Mouse (Mus musculus): ENCODE measurements at regions not wholly inside any gene's neighbourhood (a gene's known extent, or its start where the extent isn't known, plus 50 kb on each side); places are given as distances from the start of the nearest gene placed in this dataset.

GRCm38 (mm10) chr15:97461060-97461459, 214.0 kb upstream of the Amigo2 start:
- peak in 1 of 2 experiments; percentile 2 for DNase-seq (ENCODE audit: low spot score in 2 of 2)

- peak in 1 of 2 experiments; percentile 2 for DNase-seq (ENCODE audit: low spot score in 2 of 2)
Observed at GRCm38 (mm10) chr15:97460360-97460719, 213.3 kb upstream of the Amigo2 start.

- peak in 1 of 2 experiments; percentile 8 for DNase-seq (ENCODE audit: low spot score in 2 of 2)
Observed at GRCm38 (mm10) chr15:97459606-97460359, 212.7 kb upstream of the Amigo2 start.

- peak in 1 of 2 experiments; percentile 84 for DNase-seq (ENCODE audit: low spot score in 2 of 2)
Observed at GRCm38 (mm10) chr15:97458748-97459221, 211.7 kb upstream of the Amigo2 start.

- DNase-seq (ENCODE audit: low spot score in 2 of 2) = peak in 1 of 2 experiments; percentile 64
Observed at GRCm38 (mm10) chr15:97458139-97458747, 211.2 kb upstream of the Amigo2 start.

GRCm38 (mm10) chr15:97457468-97457867, 210.4 kb upstream of the Amigo2 start:
- no peak for DNase-seq (ENCODE audit: low spot score in 2 of 2)

- no peak for DNase-seq (ENCODE audit: low spot score in 2 of 2)
Observed at GRCm38 (mm10) chr15:97456991-97457390, 209.9 kb upstream of the Amigo2 start.

GRCm38 (mm10) chr15:97455672-97456071, 208.6 kb upstream of the Amigo2 start:
- DNase-seq (ENCODE audit: low spot score in 2 of 2) = no peak

GRCm38 (mm10) chr15:97449724-97450123, 202.6 kb upstream of the Amigo2 start:
- DNase-seq (ENCODE audit: low spot score in 2 of 2) = no peak

- DNase-seq (ENCODE audit: low spot score in 2 of 2) = no peak
Observed at GRCm38 (mm10) chr15:97449001-97449400, 201.9 kb upstream of the Amigo2 start.

GRCm38 (mm10) chr15:97448243-97448880, 201.3 kb upstream of the Amigo2 start:
- no peak for DNase-seq (ENCODE audit: low spot score in 2 of 2)

GRCm38 (mm10) chr15:97446181-97446580, 199.1 kb upstream of the Amigo2 start:
- DNase-seq (ENCODE audit: low spot score in 2 of 2) = no peak

- no peak for DNase-seq (ENCODE audit: low spot score in 2 of 2)
Observed at GRCm38 (mm10) chr15:97438235-97438760, 191.2 kb upstream of the Amigo2 start.
